Mouse (Mus musculus) C2C12 (cell line): ENCODE results near the gene Angptl3.

ENCODE experiments used
- CTCF ChIP-seq: IDR thresholded peaks from one replicate; pipeline ENCODE4 v1.5.1; 2011; ENCODE audit not compliant: control insufficient read depth, insufficient read depth, insufficient read length
- USF1 ChIP-seq: IDR thresholded peaks from one replicate; pipeline ENCODE4 v1.6.1; 2011; ENCODE audit warnings: low read depth, mild to moderate bottlenecking, control low read depth, moderate library complexity

GRCm38 (mm10) chr4:99044854-99045253, 14.1 kb downstream of the Angptl3 start:
- TF ChIP-seq USF1 (no peak), CTCF (no peak)
